Mouse (Mus musculus): ENCODE measurements around the gene Mertk. TPM values are rescaled to one million over a fixed set of nuclear protein-coding genes. Genes with fewer than 3 reads are reported as not detected.

The Mertk gene
- polyA plus RNA-seq, 1 experiment: 6.1 TPM

- Histone ChIP-seq H3K27me3 (ENCODE audit: control insufficient read depth, insufficient read depth, low read length) (no peaks in the 10 kb centered on the region; the same call in 1 of the 2 replicates), H3K4me3 (replicated peaks; ENCODE audit: insufficient read depth, low read depth, low read length) (no peak overlapping the region), H3K27ac (ENCODE audit: insufficient read depth, low read length) (no peak overlapping the region), H3K4me1 (ENCODE audit: control insufficient read depth, insufficient read depth, low read length) (no peaks in the 10 kb centered on the region)
- no peak for TF ChIP-seq POLR2A (IDR thresholded peaks at IDR 0.05; ENCODE audit: borderline replicate concordance, insufficient read depth, low read length)
- TF ChIP-seq CTCF (IDR thresholded peaks at IDR 0.05; ENCODE audit: borderline replicate concordance, insufficient read depth, low read depth, low read length): no peak
- 70% methylated on average over 6 of the region's 6 CpGs for WGBS
- no peak for DNase-seq
Observed at GRCm38 (mm10) chr2:128753295-128753873, 54.6 kb downstream of the Mertk start.

- no peaks in the 10 kb centered on the region for H3K4me1 ChIP-seq (ENCODE audit: control insufficient read depth, insufficient read depth, low read length)
- TF ChIP-seq POLR2A (IDR thresholded peaks at IDR 0.05; ENCODE audit: borderline replicate concordance, insufficient read depth, low read length) (no peak), CTCF (IDR thresholded peaks at IDR 0.05; ENCODE audit: borderline replicate concordance, insufficient read depth, low read depth, low read length) (no peak)
- no peak overlapping the region for H3K27ac ChIP-seq (ENCODE audit: insufficient read depth, low read length)
- DNase-seq: no peak
- H3K27me3 ChIP-seq (ENCODE audit: control insufficient read depth, insufficient read depth, low read length): no peaks in the 10 kb centered on the region
- no peak overlapping the region for H3K4me3 ChIP-seq (replicated peaks; ENCODE audit: insufficient read depth, low read depth, low read length)
- WGBS: 77% methylated on average over 4 of the region's 4 CpGs
Observed at GRCm38 (mm10) chr2:128755149-128755691, 56.5 kb downstream of the Mertk start.

GRCm38 (mm10) chr2:128758724-128759340, 60.1 kb downstream of the Mertk start:
- TF ChIP-seq CTCF (IDR thresholded peaks at IDR 0.05; ENCODE audit: borderline replicate concordance, insufficient read depth, low read depth, low read length) (no peak), POLR2A (IDR thresholded peaks at IDR 0.05; ENCODE audit: borderline replicate concordance, insufficient read depth, low read length) (no peak)
- H3K27me3 ChIP-seq (ENCODE audit: control insufficient read depth, insufficient read depth, low read length): no peaks in the 10 kb centered on the region
- no peak overlapping the region for H3K27ac ChIP-seq (ENCODE audit: insufficient read depth, low read length)
- no peaks in the 10 kb centered on the region for H3K4me1 ChIP-seq (ENCODE audit: control insufficient read depth, insufficient read depth, low read length)
- peak in 1 of 2 experiments; percentile 19 for DNase-seq
- no peak overlapping the region for H3K4me3 ChIP-seq (replicated peaks; ENCODE audit: insufficient read depth, low read depth, low read length)
- 21% methylated on average over 10 of the region's 10 CpGs for WGBS

- no peak for DNase-seq
- Histone ChIP-seq H3K27me3 (ENCODE audit: control insufficient read depth, insufficient read depth, low read length) (no peaks in the 10 kb centered on the region), H3K27ac (ENCODE audit: insufficient read depth, low read length) (no peak overlapping the region), H3K4me1 (ENCODE audit: control insufficient read depth, insufficient read depth, low read length) (no peaks in the 10 kb centered on the region), H3K4me3 (replicated peaks; ENCODE audit: insufficient read depth, low read depth, low read length) (no peak overlapping the region)
- 90% methylated on average over 9 of the region's 9 CpGs for WGBS
- no peak for TF ChIP-seq CTCF (IDR thresholded peaks at IDR 0.05; ENCODE audit: borderline replicate concordance, insufficient read depth, low read depth, low read length)
- no peak for TF ChIP-seq POLR2A (IDR thresholded peaks at IDR 0.05; ENCODE audit: borderline replicate concordance, insufficient read depth, low read length)
Observed at GRCm38 (mm10) chr2:128762008-128762407, 63.3 kb downstream of the Mertk start.

GRCm38 (mm10) chr2:128765787-128766186, 67.0 kb downstream of the Mertk start:
- WGBS: 97% methylated on average over 1 of the region's 1 CpGs
- DNase-seq: no peak
- TF ChIP-seq CTCF (IDR thresholded peaks at IDR 0.05; ENCODE audit: borderline replicate concordance, insufficient read depth, low read depth, low read length) (no peak), POLR2A (IDR thresholded peaks at IDR 0.05; ENCODE audit: borderline replicate concordance, insufficient read depth, low read length) (no peak)
- H3K27ac ChIP-seq (ENCODE audit: insufficient read depth, low read length): no peak overlapping the region
- no peaks in the 10 kb centered on the region for H3K4me1 ChIP-seq (ENCODE audit: control insufficient read depth, insufficient read depth, low read length)
- no peak overlapping the region for H3K4me3 ChIP-seq (replicated peaks; ENCODE audit: insufficient read depth, low read depth, low read length)
- no peaks in the 10 kb centered on the region for H3K27me3 ChIP-seq (ENCODE audit: control insufficient read depth, insufficient read depth, low read length)

- Histone ChIP-seq H3K4me3 (replicated peaks; ENCODE audit: insufficient read depth, low read depth, low read length) (no peak overlapping the region), H3K4me1 (ENCODE audit: control insufficient read depth, insufficient read depth, low read length) (no peaks in the 10 kb centered on the region), H3K27ac (ENCODE audit: insufficient read depth, low read length) (no peak overlapping the region), H3K27me3 (ENCODE audit: control insufficient read depth, insufficient read depth, low read length) (no peaks in the 10 kb centered on the region)
- DNase-seq: no peak
- TF ChIP-seq POLR2A (IDR thresholded peaks at IDR 0.05; ENCODE audit: borderline replicate concordance, insufficient read depth, low read length) (no peak), CTCF (IDR thresholded peaks at IDR 0.05; ENCODE audit: borderline replicate concordance, insufficient read depth, low read depth, low read length) (no peak)
- WGBS: 83% methylated on average over 4 of the region's 4 CpGs
Observed at GRCm38 (mm10) chr2:128768545-128769247, 69.9 kb downstream of the Mertk start.

GRCm38 (mm10) chr2:128770557-128770956, 71.8 kb downstream of the Mertk start:
- H3K4me3 ChIP-seq (replicated peaks; ENCODE audit: insufficient read depth, low read depth, low read length): no peak overlapping the region

More at GRCm38 (mm10) chr2:128770557-128770956, 71.8 kb downstream of the Mertk start:
- 92% methylated on average over 6 of the region's 6 CpGs for WGBS
- Histone ChIP-seq H3K27me3 (ENCODE audit: control insufficient read depth, insufficient read depth, low read length) (no peaks in the 10 kb centered on the region), H3K4me1 (ENCODE audit: control insufficient read depth, insufficient read depth, low read length) (no peaks in the 10 kb centered on the region), H3K27ac (ENCODE audit: insufficient read depth, low read length) (no peak overlapping the region)
- no peak for TF ChIP-seq POLR2A (IDR thresholded peaks at IDR 0.05; ENCODE audit: borderline replicate concordance, insufficient read depth, low read length)
- TF ChIP-seq CTCF (IDR thresholded peaks at IDR 0.05; ENCODE audit: borderline replicate concordance, insufficient read depth, low read depth, low read length): no peak
- DNase-seq: no peak
